Mouse (Mus musculus) heart, postnatal 0 days (tissue): Measurements from ENCODE around the gene Slc25a38.

Experiments used
- CTCF ChIP-seq: IDR thresholded peaks from 2 replicates; pipeline ENCODE4 v1.5.1; 2016; ENCODE audit warnings: antibody characterized with exemption, control low read depth, low read depth
- EP300 ChIP-seq: IDR thresholded peaks from 2 replicates; pipeline ENCODE4 v1.6.1; 2016; ENCODE audit warnings: antibody characterized with exemption, low read depth

GRCm38 (mm10) chr9:120064317-120064716, 45.9 kb upstream of the Slc25a38 start:
- TF ChIP-seq CTCF (no peak), EP300 (no peak)
